Mouse (Mus musculus): ENCODE measurements at regions not wholly inside any gene's neighbourhood (a gene's known extent, or its start where the extent isn't known, plus 50 kb on each side); places are given as distances from the start of the nearest gene placed in this dataset.
"Not testable (repeated sequence)": the region's sequence is repeated elsewhere in the genome, so short reads cannot be mapped to it uniquely, and the experiment has no call there.

DNA sequence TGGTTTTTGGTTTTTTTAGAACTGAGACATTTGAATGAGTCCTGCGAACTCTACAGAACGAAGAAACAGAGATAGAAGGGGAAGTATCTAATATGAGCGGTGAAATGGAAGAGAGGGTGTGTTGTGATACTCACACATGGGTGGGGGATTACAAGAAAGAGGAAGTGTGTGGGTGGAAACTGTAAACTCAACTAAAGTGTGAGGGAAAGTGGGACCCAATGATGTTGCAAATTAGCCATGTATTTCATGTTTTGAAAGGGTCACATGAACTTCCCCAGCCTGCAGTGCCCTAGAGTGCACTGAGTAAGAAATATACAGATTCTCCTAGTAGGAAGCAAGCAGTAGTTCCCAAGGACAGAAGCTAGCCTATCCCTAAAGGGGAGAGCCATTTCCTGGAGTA, 524.3 kb upstream of the Cdh5 start:
- no peak for DNase-seq
- intact Hi-C loops (cut with DNase I): no loop called here

DNA sequence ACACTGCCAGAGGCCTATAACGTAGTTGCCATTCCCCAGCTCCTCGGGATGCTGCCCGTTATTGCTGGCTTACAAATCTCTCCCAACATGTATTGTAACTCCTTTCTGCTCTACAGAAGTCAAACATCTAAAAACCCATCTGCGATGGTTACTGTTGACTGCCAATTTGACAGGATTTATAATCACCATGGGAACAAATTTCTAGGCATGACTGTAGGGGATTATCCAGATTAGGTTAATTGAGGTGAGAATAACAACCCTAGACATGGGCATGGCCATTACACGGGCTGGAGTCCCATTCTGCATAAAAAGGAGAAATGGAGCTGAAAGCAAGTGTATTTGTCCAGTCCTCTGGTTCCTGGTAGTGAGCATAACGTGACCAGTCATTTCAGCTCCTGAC, 523.4 kb upstream of the Cdh5 start:
- no peak for DNase-seq
- intact Hi-C loops (cut with DNase I): no loop called here

DNA sequence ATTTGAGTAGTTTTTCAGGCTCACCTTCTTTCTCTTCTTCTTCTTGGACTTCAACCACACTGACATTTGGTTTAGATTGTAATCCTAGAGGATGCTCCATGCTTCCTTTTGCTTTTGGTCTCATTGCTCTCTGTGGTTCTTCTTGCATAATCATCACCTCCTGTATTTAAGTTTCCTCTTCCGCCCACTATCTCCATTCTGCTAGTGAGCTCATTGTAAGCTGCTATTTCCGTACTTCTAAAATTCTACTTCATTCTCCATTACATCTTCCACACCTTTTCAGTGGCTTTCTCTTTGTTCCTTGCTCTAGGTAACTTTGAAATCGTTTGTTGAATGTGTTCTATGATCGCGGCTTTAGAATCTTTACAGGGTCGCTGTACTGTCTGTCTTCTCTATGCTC, 493.1 kb upstream of the Cdh5 start:
- intact Hi-C loops (cut with DNase I): no loop called here
- DNase-seq: no peak

DNA sequence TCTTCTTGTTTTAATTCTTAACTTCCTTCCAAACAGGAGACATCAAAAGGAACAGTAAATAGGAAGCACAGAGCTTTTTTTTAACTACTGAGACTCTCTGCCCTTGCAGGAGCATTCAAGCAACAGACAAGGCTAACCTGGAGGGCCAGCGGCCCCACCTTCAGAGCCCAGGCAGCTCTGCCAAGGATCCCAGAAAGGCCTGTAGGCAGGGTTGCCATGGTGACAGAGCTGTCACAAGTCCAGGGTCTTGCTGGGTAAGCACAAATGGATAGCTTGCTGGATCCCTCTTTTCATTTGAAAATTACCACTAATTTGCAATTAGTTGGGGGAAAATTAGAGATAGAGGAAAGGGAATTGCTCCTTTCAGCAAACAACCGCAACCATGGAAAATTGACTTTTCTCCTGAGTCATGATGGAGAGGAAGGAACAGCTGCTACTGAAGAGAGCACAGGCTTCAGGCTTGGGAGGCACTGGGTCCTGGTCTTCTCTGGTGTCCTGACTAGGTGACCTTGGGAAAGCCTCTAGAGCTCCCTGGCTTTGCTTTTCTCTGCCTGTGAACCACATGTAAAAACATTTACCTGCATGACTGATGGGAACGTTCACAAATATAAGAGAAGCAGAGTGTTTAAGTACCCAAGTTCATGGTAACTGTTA, 477.5 kb upstream of the Cdh5 start:
- DNase-seq: no peak
- intact Hi-C loops (cut with DNase I): no loop called here

DNA sequence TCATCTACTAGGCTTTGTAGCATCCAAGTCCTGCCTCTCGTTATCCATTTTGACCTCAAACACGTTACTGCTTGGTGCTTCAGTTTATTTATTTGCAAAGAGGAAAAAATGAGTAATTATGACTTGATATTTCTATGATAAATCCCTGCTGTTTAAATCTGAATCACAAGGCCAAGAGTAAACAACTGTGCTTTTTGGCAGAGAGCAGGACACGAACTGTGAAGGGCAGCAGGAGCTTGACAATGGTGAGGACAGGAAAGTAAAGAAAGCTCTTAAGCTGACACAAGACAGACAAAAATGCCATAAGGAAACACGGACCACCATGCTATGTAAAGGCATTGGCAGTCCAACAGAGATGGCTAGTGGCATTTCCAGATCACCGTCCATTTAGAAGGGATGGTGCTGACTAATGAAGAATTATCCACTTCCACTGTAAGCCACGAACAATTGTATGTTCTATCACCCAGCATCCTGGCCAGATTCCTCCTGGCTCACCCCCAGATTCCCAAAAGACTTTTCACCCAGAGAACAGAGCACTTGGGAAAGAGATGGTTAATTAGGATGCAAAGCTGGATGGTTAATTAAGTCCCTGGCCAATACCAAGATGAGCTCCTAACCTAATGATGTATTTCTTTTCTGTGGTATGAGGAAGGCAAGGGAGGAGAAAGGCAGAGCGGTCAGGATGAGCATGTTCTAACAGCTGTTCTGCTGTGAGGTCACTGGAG, 476.1 kb upstream of the Cdh5 start:
- intact Hi-C loops (cut with DNase I): no loop called here
- DNase-seq: no peak

DNA sequence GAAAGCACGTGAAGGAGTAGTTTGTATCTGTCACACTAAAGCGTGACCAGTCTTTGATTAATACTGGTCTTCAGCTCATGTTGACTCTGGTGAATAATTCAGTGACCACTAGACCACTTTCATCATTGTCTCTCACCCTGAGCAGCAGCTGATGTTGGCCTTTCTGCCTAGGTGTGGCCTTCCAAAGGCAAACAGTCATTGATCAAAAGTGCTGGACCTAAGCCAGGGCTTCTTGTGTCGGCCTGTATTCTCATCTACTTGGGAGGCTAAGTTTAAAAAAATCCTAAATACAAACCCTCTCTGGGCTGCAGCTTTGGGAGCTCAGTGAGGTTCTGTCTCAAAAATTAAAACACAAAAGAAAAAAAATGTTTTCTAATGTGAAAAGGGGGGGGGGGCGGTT, 475.0 kb upstream of the Cdh5 start:
- no peak for DNase-seq
- intact Hi-C loops (cut with DNase I): no loop called here

DNA sequence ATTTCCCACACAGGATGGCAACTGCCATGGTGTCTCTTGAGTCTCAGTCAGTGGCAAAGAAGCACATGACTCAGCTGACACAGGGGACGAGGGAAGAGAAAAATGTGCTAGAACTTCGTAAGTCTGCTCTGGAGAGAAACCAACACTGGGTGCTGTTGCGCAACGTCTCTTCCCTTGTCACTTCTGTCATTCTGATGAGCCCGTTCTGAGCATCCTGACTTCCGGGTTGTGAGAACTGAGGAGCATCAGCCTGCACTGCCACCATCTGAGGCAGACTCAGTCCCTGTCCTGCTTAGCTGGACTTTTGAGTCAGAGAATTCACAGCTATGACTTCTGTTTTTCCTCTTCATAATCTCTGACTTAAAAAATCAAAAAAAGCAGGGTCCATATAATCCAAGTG, 468.9 kb upstream of the Cdh5 start:
- no peak for DNase-seq
- intact Hi-C loops (cut with DNase I): no loop called here

DNA sequence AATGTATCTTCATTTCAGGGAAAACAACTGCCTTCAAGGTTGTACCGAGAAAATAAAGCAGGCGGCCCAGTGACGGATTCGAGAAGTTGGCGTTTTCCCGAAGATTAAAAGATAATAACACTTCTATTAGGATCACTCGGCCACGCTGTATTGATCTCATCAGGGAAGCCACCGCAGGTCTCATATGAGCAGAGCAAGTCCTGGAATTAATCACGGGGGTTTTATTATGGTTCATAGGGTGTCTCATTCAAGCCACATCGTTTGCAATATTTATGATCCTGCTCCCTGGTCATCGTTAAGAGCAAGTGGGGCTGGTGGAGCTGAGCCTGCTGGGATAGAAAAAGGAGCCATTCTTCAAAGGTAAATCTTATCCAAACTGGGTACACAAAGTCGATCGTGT, 466.5 kb upstream of the Cdh5 start:
- DNase-seq: no peak
- intact Hi-C loops (cut with DNase I): no loop called here

DNA sequence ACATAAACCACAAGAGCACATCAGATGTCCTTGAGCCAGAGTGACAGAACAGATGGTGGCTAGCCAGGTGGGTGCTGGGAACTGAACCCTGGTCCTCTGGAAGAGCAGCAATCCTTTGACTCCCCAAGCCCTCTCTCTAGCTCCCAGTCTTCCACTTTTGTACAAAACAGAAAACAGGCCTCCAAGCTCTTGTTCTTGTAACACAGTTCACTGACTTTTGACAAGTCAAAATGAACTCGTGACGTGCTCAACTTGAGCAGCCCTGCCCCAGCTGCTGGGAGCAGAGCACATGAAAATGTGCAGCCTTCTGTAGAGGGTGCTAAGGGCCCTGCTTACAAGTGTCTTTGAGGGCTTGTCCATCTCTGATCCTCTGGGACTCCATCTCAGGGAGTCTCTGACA, 457.8 kb upstream of the Cdh5 start:
- intact Hi-C loops (cut with DNase I): no loop called here
- no peak for DNase-seq

DNA sequence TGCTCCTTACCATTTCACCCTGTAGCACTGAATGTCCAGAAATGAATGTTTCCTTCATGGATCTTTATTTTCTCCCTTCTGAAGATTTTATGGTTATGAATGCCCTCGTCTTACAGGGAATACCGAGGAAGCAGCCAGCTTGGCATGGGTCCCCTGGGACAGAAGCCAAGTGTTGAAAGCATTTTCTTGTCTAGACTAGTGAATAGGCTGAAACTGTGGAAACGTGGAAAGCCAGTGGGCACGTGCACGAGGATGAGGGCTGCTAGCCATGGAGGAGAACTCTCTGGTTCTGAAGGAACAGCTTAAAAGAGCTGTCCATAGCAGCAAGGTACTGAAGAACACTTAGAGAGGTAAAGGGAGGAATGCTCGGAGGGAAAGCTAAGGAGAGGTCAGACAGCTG, 457.3 kb upstream of the Cdh5 start:
- peak in 1 of 2 experiments; percentile 15 for DNase-seq
- intact Hi-C loops (cut with DNase I): no loop called here

DNA sequence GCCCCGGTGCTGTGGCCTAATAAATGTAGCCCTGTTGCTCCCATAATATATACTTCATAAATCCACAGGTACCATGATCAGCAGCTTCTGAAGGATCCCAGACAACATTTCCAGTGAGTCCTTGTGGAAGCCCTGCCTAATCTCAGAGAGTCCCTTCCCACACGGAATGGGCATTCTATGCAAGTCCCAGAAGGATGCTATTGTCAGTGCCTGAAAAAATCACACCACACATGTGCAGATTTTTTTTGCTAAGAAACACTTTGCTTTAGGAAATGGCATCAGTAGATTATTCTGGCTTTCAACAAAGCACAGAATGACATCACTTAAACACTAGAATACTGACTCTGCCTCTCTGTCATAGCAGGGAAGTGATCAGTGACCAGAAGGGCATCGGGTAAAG, 456.6 kb upstream of the Cdh5 start:
- intact Hi-C loops (cut with DNase I): no loop called here
- DNase-seq: no peak

DNA sequence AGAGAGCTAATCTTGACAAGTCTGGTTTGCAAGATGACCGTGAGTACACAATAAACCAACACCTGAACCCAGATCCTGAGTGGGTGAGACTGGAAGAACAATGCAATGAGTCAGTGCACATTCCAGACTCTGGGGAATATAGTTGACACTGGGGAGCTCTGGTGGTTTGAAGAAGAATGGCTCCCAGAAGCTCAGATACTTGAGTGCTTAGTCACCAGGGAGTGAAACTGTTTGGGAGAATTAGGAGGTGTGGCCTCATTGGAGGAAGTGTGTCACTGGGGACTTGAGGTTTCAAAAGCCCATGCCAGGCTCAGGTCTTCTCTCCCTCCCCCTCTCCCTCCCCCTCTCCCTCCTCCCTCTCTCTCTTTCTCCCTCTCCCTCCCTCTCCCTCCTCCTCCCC, 436.6 kb upstream of the Cdh5 start:
- intact Hi-C loops (cut with DNase I): no loop called here
- no peak for DNase-seq

DNA sequence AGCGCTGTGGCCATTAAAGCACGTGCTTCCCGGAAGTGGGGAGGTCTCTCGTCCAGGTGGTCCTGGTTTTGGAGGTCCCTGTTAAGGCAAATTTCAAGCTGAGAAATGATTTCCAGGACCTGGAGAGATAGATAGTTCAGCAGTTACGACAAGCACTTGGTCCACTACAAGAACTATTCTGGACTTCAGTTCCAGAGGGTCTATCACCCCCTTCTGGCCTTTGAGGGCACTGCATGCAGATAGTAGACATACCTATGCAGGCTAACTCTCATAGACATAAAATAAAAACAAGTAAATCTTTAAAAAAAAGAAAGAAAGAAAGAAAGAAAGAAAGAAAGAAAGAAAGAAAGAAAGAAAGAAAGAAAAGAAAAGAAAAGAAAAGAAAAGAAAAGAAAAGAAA, 415.2 kb upstream of the Cdh5 start:
- intact Hi-C loops (cut with DNase I); DNase-seq: not testable (repeated sequence)

DNA sequence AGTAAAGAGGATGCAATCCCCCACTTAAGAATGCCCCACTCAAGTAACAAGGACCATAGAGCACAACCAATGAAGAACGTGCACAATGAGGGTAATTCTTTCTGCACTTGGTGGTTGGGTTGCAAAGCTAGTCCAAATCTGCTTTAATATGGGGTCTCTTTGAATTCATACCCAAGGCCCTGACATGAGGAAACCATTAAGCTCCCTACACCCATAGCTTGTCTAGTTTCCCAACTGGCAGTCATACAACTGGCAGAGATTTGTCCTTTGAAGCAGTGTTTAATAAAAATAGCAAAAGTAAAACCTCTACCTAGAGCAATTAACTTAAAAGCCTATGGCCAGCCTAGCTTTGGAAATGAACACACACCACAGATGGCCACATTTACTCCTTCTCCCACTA, 411.0 kb upstream of the Cdh5 start:
- DNase-seq: no peak
- intact Hi-C loops (cut with DNase I): no loop called here

DNA sequence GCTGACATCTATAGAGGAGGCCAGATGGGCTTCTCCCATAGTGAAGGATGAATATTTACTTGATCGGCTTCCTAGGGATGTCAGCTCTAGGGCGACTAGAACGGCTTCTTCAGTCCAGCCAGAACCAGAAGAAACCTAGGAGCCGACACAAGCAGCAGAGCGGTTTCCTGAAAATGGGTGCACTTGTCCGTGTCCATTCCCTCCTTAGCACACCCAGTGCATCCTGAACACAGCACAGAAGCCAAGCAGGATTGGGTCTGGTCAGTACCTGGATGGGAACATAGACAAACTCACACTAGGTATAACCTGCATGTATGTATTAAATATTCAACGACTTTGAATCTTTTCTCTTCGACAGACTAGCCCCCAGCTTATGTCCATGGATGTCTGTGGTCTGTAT, 407.9 kb upstream of the Cdh5 start:
- DNase-seq: no peak
- intact Hi-C loops (cut with DNase I): no loop called here

DNA sequence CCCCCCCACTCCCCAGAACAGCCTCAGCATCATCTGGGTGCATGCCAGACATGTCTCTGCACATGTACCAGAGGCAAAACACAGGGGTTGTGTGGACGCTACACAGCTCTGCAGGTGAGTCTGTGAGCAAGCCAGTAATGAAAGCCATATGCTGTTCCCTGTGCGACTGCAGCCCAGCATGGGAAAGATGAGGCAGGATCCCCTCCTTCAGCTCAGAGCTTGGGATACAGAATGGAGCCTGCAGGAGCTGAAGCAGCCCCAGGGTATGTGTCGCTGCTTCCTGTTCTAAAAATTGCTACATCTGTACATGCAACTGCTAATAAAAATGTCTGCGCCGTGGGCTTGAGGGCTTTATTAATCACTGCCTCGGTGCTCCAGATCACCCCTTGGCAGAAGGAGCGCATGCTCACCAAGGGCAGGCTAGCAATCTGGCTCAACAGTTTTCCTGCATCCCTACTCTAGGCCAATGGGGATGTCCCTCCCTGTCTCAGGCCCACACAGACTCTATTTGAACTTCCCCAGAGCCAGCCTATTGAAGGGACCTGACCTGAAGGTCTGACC, 407.0 kb upstream of the Cdh5 start:
- intact Hi-C loops (cut with DNase I): no loop called here

DNA sequence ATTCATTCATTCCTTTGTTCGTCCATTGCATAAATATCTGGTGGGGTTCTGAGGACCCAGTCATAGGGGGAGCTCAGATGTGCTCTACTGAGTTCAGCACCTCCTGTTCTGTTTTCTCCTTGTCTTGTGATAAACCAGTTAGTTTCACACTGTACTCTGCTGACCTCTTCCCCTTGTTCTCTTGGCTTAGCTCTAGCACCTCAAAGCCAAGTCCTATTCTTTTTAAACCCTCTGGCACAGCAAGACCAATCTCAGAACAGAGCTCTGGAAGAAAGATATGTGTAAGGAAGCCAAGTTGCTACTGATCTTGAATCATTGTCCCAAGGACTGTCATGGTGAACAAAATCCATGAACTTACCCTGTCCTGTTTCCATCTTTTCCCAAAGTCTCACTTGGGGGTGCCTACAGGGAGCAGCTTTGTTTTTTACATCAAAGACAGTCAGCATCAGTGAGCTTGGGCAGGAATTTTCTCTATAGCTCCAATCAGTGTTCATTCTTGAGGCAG, 402.4 kb upstream of the Cdh5 start:
- intact Hi-C loops (cut with DNase I): no loop called here
- DNase-seq: peak; percentile 3 to 5

More for the DNA sequence above, 407.0 kb upstream of the Cdh5 start:
- no peak for DNase-seq

DNA sequence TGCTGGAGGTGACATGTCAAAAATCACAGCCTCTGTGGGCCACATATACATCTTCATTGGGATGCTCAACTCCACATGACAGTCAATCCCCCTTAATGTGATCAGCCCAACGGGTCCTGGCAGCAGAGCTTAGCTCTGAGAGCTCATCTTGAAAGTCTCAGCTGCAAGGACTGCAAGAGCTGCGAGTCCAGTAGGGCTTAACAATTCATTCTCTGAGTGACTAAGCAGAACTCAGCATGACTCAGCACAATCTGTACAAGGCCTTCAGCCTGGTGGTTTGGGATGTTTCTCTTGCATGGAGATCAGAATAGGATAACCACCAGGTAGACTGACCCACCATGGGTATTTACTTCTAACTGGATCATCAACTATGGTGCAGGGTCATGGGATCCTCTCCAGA, 399.2 kb upstream of the Cdh5 start:
- no peak for DNase-seq
- intact Hi-C loops (cut with DNase I): no loop called here

DNA sequence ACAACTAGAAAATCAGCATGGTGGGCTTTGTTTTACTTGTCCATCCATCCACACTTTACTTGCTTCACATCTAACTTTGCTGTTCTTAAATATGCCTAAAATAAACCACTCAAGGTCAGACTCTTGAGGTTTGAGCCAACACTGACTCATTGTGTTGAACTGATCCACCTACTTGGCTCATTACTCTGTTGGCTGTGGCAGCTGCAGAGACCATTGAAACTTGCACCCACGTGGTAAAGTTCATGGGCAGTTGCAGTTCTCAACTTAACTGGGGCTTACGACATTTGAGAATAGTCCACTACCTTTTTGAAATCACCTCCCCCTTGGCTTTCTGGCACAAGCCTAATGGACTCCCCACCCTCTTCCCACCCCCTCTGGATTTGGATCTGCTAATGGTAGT, 395.3 kb upstream of the Cdh5 start:
- DNase-seq: peak; percentile 3 to 13

DNA sequence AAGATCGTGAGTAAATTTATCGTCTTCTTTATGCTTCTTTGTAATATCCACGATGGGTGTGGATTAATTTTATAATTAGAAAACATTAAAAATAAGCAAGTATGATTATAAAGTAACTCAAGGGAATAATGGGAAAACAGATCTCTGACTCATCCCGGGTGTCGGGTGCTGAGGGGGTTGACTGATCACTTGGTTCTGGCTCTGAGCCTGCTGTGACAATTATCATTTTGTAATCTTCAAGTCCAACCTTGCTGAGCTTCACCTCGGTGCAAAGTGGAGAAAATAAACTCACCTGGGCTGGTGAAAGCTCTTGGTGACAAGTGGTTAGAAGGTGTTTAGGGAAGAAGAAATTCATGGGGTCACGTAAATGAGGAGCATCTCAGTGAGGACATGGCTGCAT, 390.6 kb upstream of the Cdh5 start:
- intact Hi-C loops (cut with DNase I); DNase-seq: not testable (repeated sequence)

More for the DNA sequence above, 395.3 kb upstream of the Cdh5 start:
- intact Hi-C loops (cut with DNase I): no loop called here

DNA sequence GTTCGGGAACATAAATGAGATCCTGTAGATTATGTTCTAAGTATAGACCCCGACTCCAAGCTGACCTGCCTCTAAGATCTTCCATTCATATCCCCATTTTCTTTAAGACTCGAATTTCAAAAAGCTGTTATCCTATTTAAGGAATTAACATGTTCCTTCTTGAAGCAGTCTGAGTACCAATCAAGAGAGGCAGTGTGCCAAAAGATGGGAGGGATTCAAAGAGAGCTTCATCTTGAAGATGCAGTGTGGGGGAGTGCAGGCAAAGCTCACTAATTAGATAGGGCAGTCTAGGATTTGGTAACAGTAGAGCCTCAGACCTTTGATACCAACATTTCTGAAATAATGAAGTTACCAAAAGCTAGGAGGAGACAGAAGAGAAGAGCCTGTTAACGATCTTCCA, 383.7 kb upstream of the Cdh5 start:
- no peak for DNase-seq
- intact Hi-C loops (cut with DNase I): no loop called here

DNA sequence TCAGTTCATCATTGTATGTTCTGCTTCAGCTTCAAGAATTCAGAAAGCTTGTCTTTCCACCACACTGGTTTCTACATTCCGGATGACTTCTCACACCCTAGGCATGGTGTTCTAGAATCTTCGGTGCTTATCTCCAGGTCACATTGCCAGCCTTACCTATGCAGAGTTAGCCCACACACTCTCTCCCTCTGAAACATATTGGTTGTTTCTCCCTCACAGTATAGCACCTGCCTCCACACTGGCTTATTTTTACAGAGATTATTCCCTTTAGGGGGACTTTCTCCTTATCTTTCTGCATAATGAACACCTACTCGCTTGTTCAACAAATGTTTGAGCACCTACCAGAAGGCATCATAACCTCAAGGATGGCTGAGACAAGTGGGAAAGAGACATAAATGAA, 368.0 kb upstream of the Cdh5 start:
- intact Hi-C loops (cut with DNase I): loop anchor here (10.0 kb wide), 1 partner anchor 181 kb away; no protein-coding TSS in a partner anchor
- no peak for DNase-seq
